Mouse (Mus musculus) limb, embryonic 13.5 days (tissue): ENCODE data around the gene Trim63. TPM values are rescaled to one million over a fixed set of nuclear protein-coding genes. Genes with fewer than 3 reads are reported as not detected.
"Not testable (repeated sequence)": the region's sequence is repeated elsewhere in the genome, so short reads cannot be mapped to it uniquely, and the experiment has no call there.

ENCODE experiments used
- ATAC-seq: fragments of 200-750 bp; cut with Nextera tagmentation; 2 replicates; pipeline ENCODE4 v1.8.0; 2017; ENCODE audit warnings: low read depth, moderate number of reproducible peaks, moderate TSS enrichment; ENCODE audit not compliant: low FRiP score
- H3K27ac ChIP-seq: fragments of 300-500 bp; sonication (generic); 2 replicates; pipeline ENCODE4 v1.5.1; 2015; ENCODE audit warnings: inconsistent platforms, mild to moderate bottlenecking, moderate library complexity
- H3K27me3 ChIP-seq: fragments of 300-500 bp; sonication (generic); 2 replicates; pipeline ENCODE4 v1.6.1; 2015; ENCODE audit warnings: mild to moderate bottlenecking, inconsistent platforms
- H3K36me3 ChIP-seq: fragments of 300-500 bp; sonication (generic); 2 replicates; pipeline ENCODE4 v1.6.1; 2015; ENCODE audit warnings: inconsistent platforms, mild to moderate bottlenecking, moderate library complexity
- H3K4me1 ChIP-seq: fragments of 300-500 bp; sonication (generic); 2 replicates; pipeline ENCODE4 v1.6.1; 2015; ENCODE audit warnings: inconsistent platforms
- H3K4me2 ChIP-seq: fragments of 300-500 bp; sonication (generic); replicated peaks from 2 replicates; pipeline ENCODE4 v1.6.1; 2015; ENCODE audit warnings: inconsistent platforms, mild to moderate bottlenecking, moderate library complexity
- H3K4me3 ChIP-seq: fragments of 300-500 bp; sonication (generic); 2 replicates; pipeline ENCODE4 v1.5.1; 2015; ENCODE audit warnings: moderate library complexity, mild to moderate bottlenecking, inconsistent platforms
- H3K9ac ChIP-seq: fragments of 300-500 bp; sonication (generic); 2 replicates; pipeline ENCODE4 v1.6.1; 2015; ENCODE audit warnings: mild to moderate bottlenecking, inconsistent platforms
- H3K9me3 ChIP-seq: fragments of 300-500 bp; sonication (generic); 2 replicates; pipeline ENCODE4 v1.6.1; 2016; ENCODE audit warnings: inconsistent platforms
- WGBS: fragments of 180-500 bp; shearing (Covaris S2); methylation state at CpG from one replicate; pipeline ENCODE4 v1.1.7; 2015; 5-methylcytosine and 5-hydroxymethylcytosine counted together
- polyA plus RNA-seq: library from polyadenylated mRNA; unstranded; fragments of >200 nt; fragmentation: Nextera tagmentation; extraction: Ambion mirVana; gene quantifications from 2 replicates; pipeline ENCODE4 v1.2.1, GENCODE M21; 2015

Trim63 gene
- polyA plus RNA-seq, 1 experiment from 2014 or later = 5.3 TPM

GRCm38 (mm10) chr4:134287575-134288025 lies 27.3 kb upstream of the Trim63 start, which contains the start of gene Pdik1l:
Pdik1l (minus strand) TSS chr4:134287895.
- under 1% methylated on average over 43 of the region's 43 CpGs for WGBS
- H3K4me2 ChIP-seq = peak within 1 kb of the TSS; percentile 96
- H3K4me1 ChIP-seq = peaks cover 22% of the 10 kb centered on the region
- peak; percentile 75 for ATAC-seq
- peak within 1 kb of the TSS; percentile 99 for H3K9ac ChIP-seq
- H3K27me3 ChIP-seq = peaks cover 1% of the 10 kb centered on the region
- H3K36me3 ChIP-seq = peaks cover 18% of the 10 kb centered on the region
- no peaks in the 10 kb centered on the region for H3K9me3 ChIP-seq
- peak within 1 kb of the TSS; percentile 99 for H3K27ac ChIP-seq
- peak within 1 kb of the TSS; percentile 93 for H3K4me3 ChIP-seq

- no peak for ATAC-seq
- Histone ChIP-seq H3K4me3 (peak overlapping the region; percentile 93), H3K27ac (peak overlapping the region; percentile 99; the same call in 1 of the 2 replicates), H3K9me3 (no peaks in the 10 kb centered on the region), H3K36me3 (peaks cover 8% of the 10 kb centered on the region), H3K4me1 (peaks cover 22% of the 10 kb centered on the region), H3K4me2 (peak overlapping the region; percentile 96), H3K27me3 (peaks cover 10% of the 10 kb centered on the region), H3K9ac (peak overlapping the region; percentile 99)
- WGBS = 26% methylated on average over 11 of the region's 11 CpGs
Measured at GRCm38 (mm10) chr4:134288397-134289256, 26.3 kb upstream of the Trim63 start.

- no peak overlapping the region for H3K9ac ChIP-seq
- no peak for ATAC-seq
- no peak overlapping the region for H3K4me2 ChIP-seq
- H3K9me3 ChIP-seq = peaks cover 4% of the 10 kb centered on the region; the same call in 1 of the 2 replicates
- no peak overlapping the region for H3K27ac ChIP-seq
- WGBS = 22% methylated on average over 7 of the region's 7 CpGs
- H3K36me3 ChIP-seq = no peaks in the 10 kb centered on the region
- no peak overlapping the region for H3K4me3 ChIP-seq
- peaks cover 17% of the 10 kb centered on the region for H3K27me3 ChIP-seq
- H3K4me1 ChIP-seq = peaks cover 12% of the 10 kb centered on the region
Measured at GRCm38 (mm10) chr4:134292067-134292466, 22.9 kb upstream of the Trim63 start.

GRCm38 (mm10) chr4:134293061-134293691 lies 21.7 kb upstream of the Trim63 start:
- WGBS = 72% methylated on average over 18 of the region's 18 CpGs
- Histone ChIP-seq H3K36me3 (no peaks in the 10 kb centered on the region), H3K9me3 (peaks cover 4% of the 10 kb centered on the region; the same call in 1 of the 2 replicates), H3K4me3 (no peak overlapping the region), H3K9ac (no peak overlapping the region), H3K4me2 (no peak overlapping the region), H3K27me3 (peaks cover 17% of the 10 kb centered on the region), H3K4me1 (peaks cover 9% of the 10 kb centered on the region), H3K27ac (no peak overlapping the region)
- ATAC-seq = no peak

GRCm38 (mm10) chr4:134293692-134294163 lies 21.2 kb upstream of the Trim63 start:
- no peak for ATAC-seq
- peaks cover 4% of the 10 kb centered on the region for H3K4me1 ChIP-seq
- peaks cover 4% of the 10 kb centered on the region; the same call in 1 of the 2 replicates for H3K9me3 ChIP-seq
- no peak overlapping the region for H3K27ac ChIP-seq
- 60% methylated on average over 9 of the region's 9 CpGs for WGBS
- H3K27me3 ChIP-seq = peaks cover 17% of the 10 kb centered on the region
- no peak overlapping the region for H3K4me2 ChIP-seq
- H3K9ac ChIP-seq = no peak overlapping the region
- no peak overlapping the region for H3K4me3 ChIP-seq
- H3K36me3 ChIP-seq = no peaks in the 10 kb centered on the region

GRCm38 (mm10) chr4:134296096-134296495 lies 18.8 kb upstream of the Trim63 start:
- 88% methylated on average over 4 of the region's 4 CpGs for WGBS

GRCm38 (mm10) chr4:134296523-134296922 lies 18.4 kb upstream of the Trim63 start:
- Histone ChIP-seq H3K9me3 (peaks cover 4% of the 10 kb centered on the region; the same call in 1 of the 2 replicates), H3K4me2 (no peak overlapping the region), H3K27me3 (peaks cover 17% of the 10 kb centered on the region), H3K4me1 (no peaks in the 10 kb centered on the region; the same call in 1 of the 2 replicates), H3K27ac (no peak overlapping the region), H3K36me3 (no peaks in the 10 kb centered on the region), H3K4me3 (no peak overlapping the region), H3K9ac (no peak overlapping the region)
- 90% methylated on average over 4 of the region's 4 CpGs for WGBS
- ATAC-seq = no peak

More at GRCm38 (mm10) chr4:134296096-134296495, 18.8 kb upstream of the Trim63 start:
- H3K27ac ChIP-seq, H3K36me3 ChIP-seq, H3K4me2 ChIP-seq, H3K4me1 ChIP-seq, H3K4me3 ChIP-seq, ATAC-seq, H3K9ac ChIP-seq, H3K9me3 ChIP-seq: not testable (repeated sequence)
- H3K27me3 ChIP-seq = peaks cover 17% of the 10 kb centered on the region

GRCm38 (mm10) chr4:134297369-134297768 lies 17.6 kb upstream of the Trim63 start:
- 92% methylated on average over 8 of the region's 8 CpGs for WGBS

GRCm38 (mm10) chr4:134298626-134299497 lies 16.1 kb upstream of the Trim63 start:
- 0 out of 2 replicates have a peak overlapping the region, but pooled peaks have one; percentile 35 for H3K9ac ChIP-seq
- ATAC-seq = no peak

More at GRCm38 (mm10) chr4:134297369-134297768, 17.6 kb upstream of the Trim63 start:
- Histone ChIP-seq H3K4me2 (no peak overlapping the region), H3K27ac (no peak overlapping the region), H3K4me3 (no peak overlapping the region), H3K9me3 (peaks cover 4% of the 10 kb centered on the region; the same call in 1 of the 2 replicates), H3K27me3 (peaks cover 17% of the 10 kb centered on the region), H3K4me1 (no peaks in the 10 kb centered on the region), H3K9ac (no peak overlapping the region), H3K36me3 (no peaks in the 10 kb centered on the region)
- ATAC-seq = no peak

GRCm38 (mm10) chr4:134299498-134299810 lies 15.5 kb upstream of the Trim63 start:
- Histone ChIP-seq H3K9ac (0 out of 2 replicates have a peak overlapping the region, but pooled peaks have one; percentile 35), H3K9me3 (peaks cover 4% of the 10 kb centered on the region; the same call in 1 of the 2 replicates), H3K4me1 (no peaks in the 10 kb centered on the region), H3K4me3 (no peak overlapping the region), H3K27ac (no peak overlapping the region), H3K36me3 (no peaks in the 10 kb centered on the region), H3K27me3 (no peaks in the 10 kb centered on the region), H3K4me2 (no peak overlapping the region)
- 51% methylated on average over 4 of the region's 4 CpGs for WGBS
- no peak for ATAC-seq

More at GRCm38 (mm10) chr4:134298626-134299497, 16.1 kb upstream of the Trim63 start:
- Histone ChIP-seq H3K27me3 (peaks cover 4% of the 10 kb centered on the region; the same call in 1 of the 2 replicates), H3K4me3 (no peak overlapping the region), H3K27ac (no peak overlapping the region), H3K4me2 (no peak overlapping the region), H3K4me1 (no peaks in the 10 kb centered on the region), H3K36me3 (no peaks in the 10 kb centered on the region), H3K9me3 (peaks cover 4% of the 10 kb centered on the region; the same call in 1 of the 2 replicates)
- WGBS = 73% methylated on average over 19 of the region's 19 CpGs

- Histone ChIP-seq H3K4me2 (no peak overlapping the region), H3K9me3 (peaks cover 4% of the 10 kb centered on the region; the same call in 1 of the 2 replicates), H3K9ac (no peak overlapping the region), H3K36me3 (no peaks in the 10 kb centered on the region), H3K4me3 (no peak overlapping the region), H3K27ac (no peak overlapping the region), H3K27me3 (no peaks in the 10 kb centered on the region), H3K4me1 (no peaks in the 10 kb centered on the region)
- WGBS = 79% methylated on average over 9 of the region's 9 CpGs
- no peak for ATAC-seq
Measured at GRCm38 (mm10) chr4:134300316-134300715, 14.6 kb upstream of the Trim63 start.
